Mouse (Mus musculus): Measurements from ENCODE around the gene Mtmr12. TPM values are rescaled to one million over a fixed set of nuclear protein-coding genes. Genes with fewer than 3 reads are reported as not detected.

Gene Mtmr12
- total RNA-seq, 4 experiments from 2014 or later: 42.9 to 47.1 (median 44.7) TPM

GRCm38 (mm10) chr15:12274053-12274769 is 69.4 kb downstream of the Mtmr12 start:
- no peak for DNase-seq (ENCODE audit: low spot score in 2 of 2)

DNA sequence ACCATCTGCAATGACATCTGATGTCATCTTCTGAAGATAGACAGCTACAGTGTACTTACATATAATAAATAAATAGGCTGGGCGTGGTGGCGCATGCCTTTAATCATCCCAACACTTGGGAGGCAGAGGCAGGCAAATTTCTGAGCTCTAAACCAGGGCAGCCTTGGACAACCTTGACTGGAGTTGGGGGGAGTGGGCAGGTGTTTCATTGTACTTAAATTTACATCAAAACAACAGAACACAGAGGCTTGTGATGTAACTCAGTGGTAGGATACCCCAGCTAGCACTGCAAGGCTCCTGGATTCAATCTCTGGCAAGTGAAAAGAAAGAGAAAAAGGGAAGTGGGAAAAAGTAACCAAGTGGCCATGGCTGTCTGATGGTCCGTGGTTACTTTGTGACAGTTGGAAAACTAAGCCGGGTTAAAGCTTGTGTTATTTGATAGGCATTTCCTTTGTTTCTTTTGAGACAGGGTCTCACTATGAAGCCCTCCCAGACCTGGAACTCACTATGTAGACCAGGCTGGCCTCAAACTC is 70.3 kb downstream of the Mtmr12 start:
- DNase-seq (ENCODE audit: low spot score in 2 of 2): no peak

- no peak for DNase-seq (ENCODE audit: low spot score in 2 of 2)
These were observed 75.0 kb downstream of the Mtmr12 start for GRCm38 (mm10) chr15:12279816-12280215.

GRCm38 (mm10) chr15:12284794-12285534 is 80.1 kb downstream of the Mtmr12 start:
- peak in 1 of 2 experiments; percentile 35 for DNase-seq (ENCODE audit: low spot score in 2 of 2)

DNA sequence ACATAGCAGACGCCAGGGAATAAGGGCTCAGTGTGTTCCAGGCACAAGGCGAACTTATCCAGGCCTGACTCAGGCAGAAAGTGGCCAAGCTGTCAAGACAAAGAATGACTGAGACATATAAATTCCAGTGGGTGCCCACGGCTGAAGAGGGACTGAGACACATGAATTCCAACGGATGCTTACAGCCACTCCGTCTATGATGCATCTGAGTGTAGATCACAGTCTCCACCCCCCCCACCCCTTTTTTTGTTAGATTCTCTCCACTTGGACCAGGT is 80.6 kb downstream of the Mtmr12 start:
- no peak for DNase-seq (ENCODE audit: low spot score in 2 of 2)

GRCm38 (mm10) chr15:12290330-12290729 is 85.5 kb downstream of the Mtmr12 start:
- DNase-seq (ENCODE audit: low spot score in 2 of 2): no peak

GRCm38 (mm10) chr15:12291757-12292156 is 86.9 kb downstream of the Mtmr12 start:
- DNase-seq (ENCODE audit: low spot score in 2 of 2): no peak

DNA sequence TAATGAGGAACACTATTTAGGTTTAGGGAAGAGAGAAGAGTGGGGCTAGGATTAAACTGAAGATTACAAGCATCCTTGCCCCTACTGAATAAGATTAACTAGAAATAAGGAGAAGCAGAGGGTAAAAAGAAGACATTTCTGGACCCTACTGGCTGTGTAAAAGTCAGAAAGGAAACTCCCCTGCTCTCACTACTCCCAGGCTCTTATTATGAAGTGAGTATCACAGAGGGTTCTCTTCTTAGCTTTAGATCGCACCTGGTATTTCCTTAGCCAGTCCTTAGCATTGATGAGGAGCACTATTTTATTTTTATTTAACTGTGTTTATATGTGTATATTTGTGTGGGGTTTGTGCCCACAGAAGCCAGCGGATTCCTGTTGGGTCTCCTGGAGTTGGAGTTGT is 91.4 kb downstream of the Mtmr12 start:
- DNase-seq (ENCODE audit: low spot score in 2 of 2): no peak

GRCm38 (mm10) chr15:12298231-12298737 is 93.5 kb downstream of the Mtmr12 start:
- no peak for DNase-seq (ENCODE audit: low spot score in 2 of 2)

DNA sequence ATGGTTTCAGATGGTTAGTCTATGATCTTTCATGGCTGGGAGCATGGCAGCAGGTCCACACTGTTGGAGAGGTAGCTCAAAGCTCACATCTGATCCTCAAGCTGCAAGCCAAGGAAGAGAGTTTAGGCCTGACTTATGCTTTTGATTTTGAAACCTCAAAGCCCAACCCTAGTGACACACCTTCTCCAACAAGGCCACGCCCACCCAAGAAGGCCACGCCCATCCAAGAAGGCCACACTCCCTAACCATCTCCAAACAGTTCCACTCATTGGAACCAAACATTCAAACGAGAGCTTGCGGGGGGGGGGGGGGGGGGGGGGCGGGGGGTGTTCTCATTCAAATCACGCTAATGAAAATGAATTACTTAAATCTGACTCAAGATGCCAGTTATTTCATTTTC is 96.9 kb downstream of the Mtmr12 start:
- DNase-seq (ENCODE audit: low spot score in 2 of 2): no peak

GRCm38 (mm10) chr15:12306188-12307071 is 101.6 kb downstream of the Mtmr12 start:
- no peak for DNase-seq (ENCODE audit: low spot score in 2 of 2)

- DNase-seq (ENCODE audit: low spot score in 2 of 2): no peak
These were observed 102.3 kb downstream of the Mtmr12 start for GRCm38 (mm10) chr15:12307114-12307513.

GRCm38 (mm10) chr15:12308539-12308938 is 103.7 kb downstream of the Mtmr12 start:
- no peak for DNase-seq (ENCODE audit: low spot score in 2 of 2)

DNA sequence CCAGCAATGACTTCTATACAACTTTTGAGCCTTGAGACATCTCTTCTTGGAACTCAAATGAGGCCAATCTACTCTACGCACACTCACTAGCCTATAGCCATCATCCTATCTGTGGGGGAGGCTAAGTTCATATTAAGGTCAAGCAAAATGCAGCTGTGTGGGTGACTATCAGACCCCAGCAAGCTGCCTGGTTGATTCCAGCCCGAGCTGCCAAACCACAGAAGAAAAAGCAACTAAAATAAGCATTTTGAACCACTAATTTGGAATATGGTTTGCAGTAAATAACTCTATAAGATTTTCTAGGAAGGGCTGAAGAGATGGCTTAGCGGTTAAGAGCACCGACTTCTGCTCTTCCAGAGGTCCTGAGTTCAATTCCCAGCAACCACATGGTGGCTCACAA is 105.8 kb downstream of the Mtmr12 start:
- no peak for DNase-seq (ENCODE audit: low spot score in 2 of 2)

GRCm38 (mm10) chr15:12311465-12311864 is 106.6 kb downstream of the Mtmr12 start:
- no peak for DNase-seq (ENCODE audit: low spot score in 2 of 2)

- no peak for DNase-seq (ENCODE audit: low spot score in 2 of 2)
These were observed 108.4 kb downstream of the Mtmr12 start for GRCm38 (mm10) chr15:12313255-12313654.

GRCm38 (mm10) chr15:12314584-12314983 is 109.8 kb downstream of the Mtmr12 start:
- DNase-seq (ENCODE audit: low spot score in 2 of 2): no peak

- no peak for DNase-seq (ENCODE audit: low spot score in 2 of 2)
These were observed 111.2 kb downstream of the Mtmr12 start for GRCm38 (mm10) chr15:12315996-12316395.

GRCm38 (mm10) chr15:12317290-12317689 is 112.5 kb downstream of the Mtmr12 start:
- no peak for DNase-seq (ENCODE audit: low spot score in 2 of 2)

DNA sequence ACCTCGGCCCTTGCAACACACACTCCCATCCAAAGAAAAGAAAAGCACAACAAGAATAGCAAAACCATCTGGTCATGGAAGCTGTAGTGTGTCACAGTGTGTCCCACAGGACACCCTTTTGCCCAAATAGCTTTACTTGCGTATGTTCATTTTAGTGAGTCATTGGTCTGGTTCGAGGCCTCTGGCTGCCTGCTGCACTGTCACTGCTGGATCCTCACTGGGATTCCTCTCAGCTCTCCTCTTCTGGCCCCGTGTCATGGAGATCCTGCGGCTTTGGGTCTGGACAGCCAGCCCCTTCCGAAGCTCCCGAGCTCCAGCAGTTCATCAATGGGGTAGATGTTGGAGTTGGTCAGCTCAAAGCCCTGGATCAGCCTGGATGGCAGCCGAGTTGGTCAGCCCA is 113.6 kb downstream of the Mtmr12 start:
- DNase-seq (ENCODE audit: low spot score in 2 of 2): no peak

- DNase-seq (ENCODE audit: low spot score in 2 of 2): no peak
These were observed 115.1 kb downstream of the Mtmr12 start for GRCm38 (mm10) chr15:12319889-12320288.
